Mouse (Mus musculus) CD4-positive, CD25-positive, alpha-beta regulatory T cell, adult 4 months (primary cell): ENCODE measurements around the gene Zfp385b. TPM values are rescaled to one million over a fixed set of nuclear protein-coding genes. Genes with fewer than 3 reads are reported as not detected.
"Not testable (repeated sequence)": the region's sequence is repeated elsewhere in the genome, so short reads cannot be mapped to it uniquely, and the experiment has no call there.

ENCODE experiments used
- ATAC-seq: one replicate; pipeline ENCODE4 v1.8.0; 2017
- polyA plus RNA-seq, 2 experiments: library from polyadenylated mRNA; unstranded; fragments of 100-300 nt; shearing (Covaris generic); gene quantifications; one replicate each; pipeline ENCODE4 v1.2.1; 2017

Zfp385b gene
- polyA plus RNA-seq, 2 experiments from 2014 or later, result 0.28 TPM; not detected in 1

GRCm38 (mm10) chr2:77454341-77454937 lies 365.0 kb downstream of the Zfp385b start:
- ATAC-seq, result no peak

GRCm38 (mm10) chr2:77453786-77454185 lies 365.7 kb downstream of the Zfp385b start:
- no peak for ATAC-seq

GRCm38 (mm10) chr2:77450017-77450416 lies 369.4 kb downstream of the Zfp385b start:
- not testable (repeated sequence) for ATAC-seq

- no peak for ATAC-seq
Observed at GRCm38 (mm10) chr2:77448951-77449480, 370.4 kb downstream of the Zfp385b start.

- no peak for ATAC-seq
Observed at GRCm38 (mm10) chr2:77444282-77444681, 375.2 kb downstream of the Zfp385b start.

GRCm38 (mm10) chr2:77440591-77440990 lies 378.8 kb downstream of the Zfp385b start:
- no peak for ATAC-seq

GRCm38 (mm10) chr2:77436241-77436759 lies 383.1 kb downstream of the Zfp385b start:
- ATAC-seq, result no peak

DNA sequence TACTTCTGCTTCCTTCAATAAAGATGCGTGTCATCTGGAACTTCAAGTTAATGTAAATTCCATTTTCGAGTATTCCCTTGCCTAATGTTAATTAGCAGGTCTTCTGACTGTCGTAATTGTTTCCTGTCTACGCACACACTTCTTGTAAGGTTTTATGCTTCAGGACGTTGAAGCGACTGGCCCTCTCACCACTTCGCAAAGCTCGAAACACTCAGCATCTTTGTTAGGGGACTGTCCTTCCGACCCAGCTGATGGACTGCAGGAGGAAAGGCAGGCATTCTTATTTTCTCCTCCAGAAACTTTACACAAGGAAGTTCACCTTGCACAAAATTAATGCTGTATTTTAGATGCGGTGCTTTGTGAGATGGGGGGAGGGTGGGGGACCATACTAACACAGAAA lies 400.0 kb downstream of the Zfp385b start:
- ATAC-seq, result no peak

DNA sequence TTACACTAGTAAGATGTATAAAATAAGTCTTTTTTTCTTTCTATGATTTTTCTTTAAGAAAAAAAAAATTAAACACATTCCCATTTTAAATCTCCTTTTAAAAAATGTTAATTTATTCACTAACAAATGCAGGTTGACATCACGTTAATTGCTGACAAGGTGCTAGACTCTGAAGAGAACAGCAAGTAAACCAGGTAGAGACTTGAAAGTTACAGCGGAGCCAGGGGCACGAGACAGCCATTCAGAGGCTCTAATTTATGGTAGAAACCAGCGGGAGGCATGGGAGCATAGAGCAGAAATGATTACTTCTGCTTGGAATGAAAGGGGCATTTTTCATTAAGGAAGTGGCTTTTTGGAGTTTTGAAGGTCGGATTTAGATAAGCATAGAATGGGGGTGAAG lies 401.4 kb downstream of the Zfp385b start:
- no peak for ATAC-seq

DNA sequence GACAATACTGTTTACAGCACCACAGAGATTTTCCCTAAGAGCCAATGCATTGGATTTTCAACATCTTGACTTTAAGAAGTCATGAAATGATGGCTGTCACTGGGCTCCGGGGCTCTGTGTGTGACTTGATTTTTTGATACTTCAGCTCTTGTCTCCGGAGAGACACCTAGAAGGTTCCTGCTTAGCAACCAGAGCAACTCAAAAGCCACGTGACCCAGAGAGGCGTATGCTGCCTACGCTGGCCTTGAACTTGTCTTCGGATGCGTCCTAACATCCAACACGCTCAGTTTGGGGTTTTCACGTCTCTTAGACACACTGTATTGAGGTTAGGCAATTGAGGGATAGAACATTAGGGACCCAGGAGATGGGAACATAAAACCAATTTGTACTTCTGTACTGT lies 407.3 kb downstream of the Zfp385b start:
- ATAC-seq, result no peak

DNA sequence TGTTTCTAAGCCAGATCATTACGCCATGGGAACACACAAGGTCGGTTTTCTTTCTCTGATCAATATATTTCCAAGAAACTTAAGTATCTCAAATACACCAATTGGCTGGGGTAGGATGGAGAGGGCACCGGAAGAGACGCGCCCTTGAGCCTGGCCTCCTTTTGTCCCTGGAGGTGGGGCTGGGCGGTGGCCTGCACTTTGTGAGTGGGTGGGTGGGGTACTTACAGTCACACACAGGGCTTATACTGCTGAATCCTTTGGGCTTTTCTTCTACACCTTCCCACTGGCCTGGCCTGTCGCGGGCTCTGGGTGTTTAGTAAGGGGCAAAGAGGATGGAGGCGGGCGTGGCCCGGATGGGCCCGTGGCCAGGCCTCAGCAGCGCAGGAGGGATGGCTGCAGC lies 407.8 kb downstream of the Zfp385b start:
- no peak for ATAC-seq

- no peak for ATAC-seq
Observed at GRCm38 (mm10) chr2:77409521-77410135, 409.8 kb downstream of the Zfp385b start.

DNA sequence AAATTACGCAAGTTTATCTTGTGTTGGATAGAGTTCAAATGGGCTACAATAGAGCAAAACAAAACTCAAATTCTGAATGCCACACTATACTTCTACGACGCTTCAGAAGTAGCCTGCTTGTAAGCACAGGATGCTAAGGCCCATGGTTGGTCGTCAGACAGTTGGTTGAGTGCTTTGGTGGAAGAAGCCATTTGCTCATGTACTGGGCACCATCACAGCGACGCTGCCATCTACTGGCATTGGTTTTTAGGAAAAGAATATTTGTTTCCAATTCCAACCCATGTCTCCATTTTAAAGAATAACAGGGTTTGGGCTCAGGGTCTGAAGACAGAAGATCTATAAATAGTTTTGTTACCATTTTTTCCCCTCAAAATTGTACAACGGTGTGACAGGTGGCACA lies 410.5 kb downstream of the Zfp385b start:
- ATAC-seq, result no peak

DNA sequence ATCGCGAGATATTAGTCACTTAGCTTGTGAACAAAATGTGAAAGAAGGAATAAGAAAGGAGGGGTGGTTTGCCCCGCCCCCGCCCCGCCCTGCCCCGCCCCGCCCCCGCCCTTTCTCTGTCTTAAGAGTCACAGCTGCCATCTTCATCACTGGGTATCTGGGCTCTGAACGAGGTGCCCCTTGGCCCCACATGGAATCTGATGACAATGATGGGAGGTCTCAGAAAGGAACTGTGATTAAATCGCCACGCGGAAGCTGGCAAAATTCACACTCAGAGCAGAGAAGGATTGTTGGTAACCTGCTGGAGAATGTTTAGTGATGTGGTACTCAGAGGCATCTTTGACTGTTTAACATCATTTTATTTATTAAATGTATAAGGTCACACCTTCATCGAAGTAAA lies 417.1 kb downstream of the Zfp385b start:
- ATAC-seq, result no peak

- no peak for ATAC-seq
Observed at GRCm38 (mm10) chr2:77401438-77402235, 417.8 kb downstream of the Zfp385b start.

DNA sequence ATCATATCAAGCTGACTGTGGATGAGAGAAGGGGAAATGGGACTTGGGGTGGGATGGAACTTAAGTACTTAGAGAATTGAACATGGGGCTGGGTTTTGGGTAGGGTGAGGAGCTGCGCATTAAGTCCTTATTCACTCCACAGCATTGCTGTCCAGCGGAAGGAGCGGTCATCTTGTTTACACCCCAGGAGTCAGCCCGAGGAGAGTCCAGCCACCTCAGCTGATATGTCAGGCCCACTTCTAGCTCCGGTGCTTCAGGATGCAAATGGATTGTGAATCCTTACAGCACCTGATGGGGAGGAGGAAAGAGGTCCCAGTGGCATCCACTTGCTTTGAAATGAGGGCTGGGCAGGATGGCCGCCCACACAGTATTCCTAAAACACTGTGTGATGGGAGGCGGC lies 425.6 kb downstream of the Zfp385b start:
- ATAC-seq, result no peak

DNA sequence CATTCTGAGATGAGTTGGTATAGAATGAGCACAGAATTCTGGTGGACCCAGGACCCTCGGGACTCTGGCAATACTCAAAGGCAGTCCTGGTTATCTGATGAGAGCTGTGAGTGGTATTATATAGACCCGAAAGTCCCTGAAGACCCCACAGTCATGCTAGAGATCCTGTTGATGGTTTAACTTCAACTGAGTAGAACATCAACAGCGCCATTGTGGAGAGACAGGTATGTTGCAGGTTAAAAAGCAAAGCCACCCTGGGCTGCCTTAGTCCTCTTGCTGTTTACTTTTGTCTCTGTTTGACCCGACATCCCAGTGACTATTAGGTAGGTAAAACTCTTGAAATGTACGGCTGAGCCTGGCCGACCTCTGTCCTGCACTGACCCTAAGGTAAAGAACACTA lies 431.3 kb downstream of the Zfp385b start:
- ATAC-seq, result no peak

DNA sequence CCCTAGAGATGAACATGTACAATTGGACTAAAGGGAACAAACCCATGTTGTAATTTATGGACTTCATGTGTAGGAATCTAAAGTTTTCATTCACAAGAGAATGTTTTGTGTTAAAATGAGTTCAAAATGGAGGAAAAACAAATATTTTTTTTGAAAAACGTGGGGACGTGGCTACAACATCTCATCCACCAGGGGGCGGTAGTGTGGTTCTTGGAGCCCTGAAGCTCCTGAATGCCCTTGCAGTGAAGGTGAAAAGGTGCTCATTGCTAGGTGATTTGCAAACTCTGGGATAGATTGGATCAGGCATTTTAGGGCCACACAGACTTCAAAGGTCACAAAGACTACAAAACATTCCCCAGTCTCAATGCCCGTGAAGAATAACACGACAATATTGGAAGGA lies 432.9 kb downstream of the Zfp385b start:
- no peak for ATAC-seq

GRCm38 (mm10) chr2:77382766-77383165 lies 436.7 kb downstream of the Zfp385b start:
- no peak for ATAC-seq

GRCm38 (mm10) chr2:77379907-77380306 lies 439.5 kb downstream of the Zfp385b start:
- no peak for ATAC-seq

- ATAC-seq, result no peak
Observed at GRCm38 (mm10) chr2:77379332-77379731, 440.1 kb downstream of the Zfp385b start.

DNA sequence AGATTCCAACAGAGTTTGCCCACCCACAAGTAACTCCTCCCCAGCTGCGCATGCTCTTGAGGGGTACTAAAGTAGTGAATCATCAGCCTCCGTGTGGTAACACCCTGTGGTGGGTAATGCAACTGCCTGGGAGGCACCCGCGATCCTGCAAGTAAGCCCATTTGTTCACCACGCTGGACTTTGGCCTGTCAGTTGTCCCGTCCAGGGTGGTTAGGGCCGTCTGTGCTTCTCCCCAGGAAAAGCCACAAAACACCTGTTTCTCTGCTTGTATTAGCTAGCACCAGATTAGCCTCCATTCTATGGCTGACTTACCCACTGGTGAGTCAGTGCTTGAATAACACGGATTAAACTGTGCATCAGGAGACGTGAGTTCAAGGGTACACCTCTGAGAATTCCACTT lies 442.6 kb downstream of the Zfp385b start:
- no peak for ATAC-seq

GRCm38 (mm10) chr2:77375155-77375554 lies 444.3 kb downstream of the Zfp385b start:
- ATAC-seq, result no peak
